ENCODE assay signal across 21 mouse cellular contexts in genomic region chr1:60810821-60811220, GRCm38 (mm10).
DNase-seq lines count a peak whose midpoint lies in the region; ATAC-seq and TF ChIP-seq lines count a peak whose summit lies in the region.
"Had no signal": no experiment of that assay in that cellular context is flagged by ENCODE, and none has a peak within 500 bp of the region (broad histone marks: within the 10 kb centered on the region; RNA-seq: fewer than 3 reads in every experiment).

No protein-coding gene starts in this region.

- H3K4me1 ChIP-seq in heart, adult 2 months (ENCODE audit: control insufficient read depth, insufficient read depth, low read length) = peaks cover 2% of the 10 kb centered on the region; the same call in 1 of the 2 replicates
- peaks cover 4% of the 10 kb centered on the region for H3K4me1 ChIP-seq in heart, embryonic 12.5 days (replicated peaks)
- H3K4me1 ChIP-seq in CH12.LX (ENCODE audit: control insufficient read depth in 1 of 2, insufficient read depth in 2 of 2) = peaks cover 6 to 55% of the 10 kb centered on the region in 2 experiments
- H3K4me1 ChIP-seq: forebrain, embryonic 10.5 days; forebrain, embryonic 13.5 days; hindbrain, embryonic 12.5 days; hindbrain, embryonic 15.5 days had no signal

- in situ Hi-C loops in CH12.LX (cut with MboI; ENCODE audit: low pct_ligation_motif_present, low pct_unique_long_range_greater_than_20kb, low sequenced_read_pairs) = loop anchor here (25.0 kb wide), 1 partner anchor 249 kb away; the partner anchor contains the start of gene Raph1

- TF ChIP-seq POLR2A in heart, adult 2 months (IDR thresholded peaks at IDR 0.05; ENCODE audit: insufficient read depth, low read depth, low read length) = no peak
- no peak for TF ChIP-seq POLR2A in CH12.LX (IDR thresholded peaks at IDR 0.05; ENCODE audit: low read depth, low read length)

- TF ChIP-seq EP300 in heart, adult 2 months (IDR thresholded peaks at IDR 0.05; ENCODE audit: insufficient read depth, low read depth, low read length) = no peak
- no peak for TF ChIP-seq EP300 in CH12.LX (IDR thresholded peaks at IDR 0.05; ENCODE audit: low read length)

- no peak overlapping the region for H3K4me3 ChIP-seq in gastrocnemius, adult 2 months
- H3K4me3 ChIP-seq in heart, adult 2 months = no peak overlapping the region
- H3K4me3 ChIP-seq in heart, embryonic 12.5 days = no peak overlapping the region
- peak overlapping the region in 1 of 3 experiments; percentile 12 for H3K4me3 ChIP-seq in CH12.LX (replicated peaks in 1 of 3; ENCODE audit: low read depth in 2 of 3, low read length in 2 of 3, poor library complexity in 1 of 3)
- H3K4me3 ChIP-seq: forebrain, embryonic 10.5 days; forebrain, embryonic 13.5 days; heart, embryonic 10.5 days; hindbrain, embryonic 12.5 days; hindbrain, embryonic 15.5 days had no signal

- H3K27ac ChIP-seq in gastrocnemius, adult 2 months = peak overlapping the region; percentile 41; the same call in 1 of the 2 replicates
- H3K27ac ChIP-seq in heart, adult 2 months = peak overlapping the region; percentile 79
- H3K27ac ChIP-seq in heart, embryonic 12.5 days (ENCODE audit: poor library complexity, severe bottlenecking) = no peak overlapping the region
- H3K27ac ChIP-seq in CH12.LX (ENCODE audit: insufficient read depth, low read depth) = peak overlapping the region; percentile 70
- H3K27ac ChIP-seq: forebrain, embryonic 10.5 days; forebrain, embryonic 13.5 days; heart, embryonic 10.5 days; hindbrain, embryonic 12.5 days; hindbrain, embryonic 15.5 days had no signal

- intact Hi-C loops in gastrocnemius, adult 2 months (cut with DNase I) = no loop called here
- intact Hi-C loops in heart, adult 2 months (cut with DNase I) = loop anchor here (5.0 kb wide), 3 partner anchors 34 to 329 kb away; no protein-coding TSS in a partner anchor

- peaks cover 2% of the 10 kb centered on the region; the same call in 1 of the 2 replicates for H3K36me3 ChIP-seq in heart, adult 2 months (ENCODE audit: control insufficient read depth, insufficient read depth, low read length)
- no peaks in the 10 kb centered on the region for H3K36me3 ChIP-seq in heart, embryonic 12.5 days
- H3K36me3 ChIP-seq in CH12.LX (replicated peaks in 1 of 2; ENCODE audit: control insufficient read depth in 1 of 2, insufficient read depth in 1 of 2, low read length in 1 of 2) = peaks cover 0 to 8% of the 10 kb centered on the region in 2 experiments
- H3K36me3 ChIP-seq: forebrain, embryonic 10.5 days; G1E; heart, embryonic 10.5 days; hindbrain, embryonic 12.5 days; hindbrain, embryonic 15.5 days had no signal

- no peak overlapping the region for H3K9ac ChIP-seq in heart, adult 2 months (ENCODE audit: low read depth, low read length)
- H3K9ac ChIP-seq in heart, embryonic 12.5 days = no peak overlapping the region
- H3K9ac ChIP-seq in CH12.LX (ENCODE audit: insufficient read depth, low read depth) = peak overlapping the region; percentile 78
- H3K9ac ChIP-seq: forebrain, embryonic 13.5 days; hindbrain, embryonic 12.5 days; hindbrain, embryonic 15.5 days had no signal

- TF ChIP-seq CTCF in gastrocnemius, adult 2 months (IDR thresholded peaks at IDR 0.05) = no peak
- TF ChIP-seq CTCF in heart, adult 2 months (IDR thresholded peaks at IDR 0.05) = no peak
- TF ChIP-seq CTCF in CH12.LX (conservative IDR thresholded peaks at IDR 0.05 in 1 of 2, IDR thresholded peaks at IDR 0.05 in 1 of 2; ENCODE audit: low read depth in 2 of 2, low read length in 2 of 2) = no peak

- DNase-seq in gastrocnemius, adult 2 months = no peak
- no peak for DNase-seq in gastrocnemius, postnatal 4 days (ENCODE audit: low spot score in 2 of 2)
- DNase-seq in heart, adult 2 months = no peak
- DNase-seq in CH12.LX (ENCODE audit: extremely low read depth) (no peak), MN1 (ENCODE audit: low spot score) (no peak)
- DNase-seq: adrenal gland, adult 8-10 months; adrenal gland, postnatal 25 days; cerebellum, adult 18-20 months; cerebellum, adult 9-10 months; cerebellum, postnatal 14 days; gastrocnemius, postnatal 14 days; kidney, adult 2 months had no signal

- H3K27me3 ChIP-seq in heart, adult 2 months (ENCODE audit: control insufficient read depth, insufficient read depth, low read length) = no peaks in the 10 kb centered on the region
- H3K27me3 ChIP-seq in heart, embryonic 12.5 days (replicated peaks) = no peaks in the 10 kb centered on the region
- no peaks in the 10 kb centered on the region for H3K27me3 ChIP-seq in CH12.LX (replicated peaks)
- H3K27me3 ChIP-seq: forebrain, embryonic 13.5 days; hindbrain, embryonic 12.5 days; hindbrain, embryonic 15.5 days had no signal

- ATAC-seq in heart, embryonic 12.5 days (ENCODE audit: insufficient number of reproducible peaks, low FRiP score) = no peak
- ATAC-seq: forebrain, embryonic 13.5 days; forebrain, embryonic 16.5 days; intestine, postnatal 0 days had no signal

- H3K79me2 ChIP-seq in heart, adult 2 months (replicated peaks; ENCODE audit: control insufficient read depth, insufficient read depth, low read length) = no peaks in the 10 kb centered on the region
- H3K79me2 ChIP-seq in CH12.LX (replicated peaks; ENCODE audit: control insufficient read depth, extremely low read depth, insufficient read depth, poor library complexity, severe bottlenecking) = peaks cover 58% of the 10 kb centered on the region

- no peaks in the 10 kb centered on the region for H3K9me3 ChIP-seq in heart, embryonic 12.5 days (replicated peaks)
- no peaks in the 10 kb centered on the region for H3K9me3 ChIP-seq in CH12.LX (replicated peaks; ENCODE audit: low read length)
- H3K9me3 ChIP-seq: forebrain, embryonic 10.5 days; forebrain, embryonic 13.5 days; G1E; heart, embryonic 10.5 days; hindbrain, embryonic 12.5 days; hindbrain, embryonic 15.5 days had no signal

- dilution Hi-C loops in CH12.LX (cut with MboI; ENCODE audit: extremely low pct_ligation_motif_present, extremely low pct_unique_long_range_greater_than_20kb, low sequenced_read_pairs) = no loop called here

- no peak overlapping the region for H3K4me2 ChIP-seq in heart, embryonic 12.5 days
- H3K4me2 ChIP-seq in CH12.LX (ENCODE audit: insufficient read depth, low read depth, poor library complexity, severe bottlenecking) = peak overlapping the region; percentile 96
- H3K4me2 ChIP-seq: forebrain, embryonic 13.5 days; hindbrain, embryonic 12.5 days; hindbrain, embryonic 15.5 days had no signal

- no peak for TF ChIP-seq RAD21 in CH12.LX (IDR thresholded peaks at IDR 0.05; ENCODE audit: low read depth, low read length)

TF ChIP-seq in CH12.LX, 34 proteins besides CTCF, POLR2A, EP300 and RAD21:
- TF ChIP-seq KAT2A (IDR thresholded peaks at IDR 0.05; ENCODE audit: insufficient replicate concordance, low read length) (no peak), ZC3H11A (IDR thresholded peaks at IDR 0.05; ENCODE audit: low read depth, low read length) (no peak), TCF12 (IDR thresholded peaks at IDR 0.05; ENCODE audit: low read depth, low read length) (no peak), RCOR1 (conservative IDR thresholded peaks at IDR 0.05; ENCODE audit: low read depth, low read length) (no peak), TBP (conservative IDR thresholded peaks at IDR 0.05; ENCODE audit: low read depth, low read length) (no peak), IRF4 (IDR thresholded peaks at IDR 0.05; ENCODE audit: low read depth, low read length) (no peak), UBTF (IDR thresholded peaks at IDR 0.05; ENCODE audit: low read depth, low read length) (no peak), MAX (IDR thresholded peaks at IDR 0.05; ENCODE audit: low read length) (no peak), JUN (IDR thresholded peaks at IDR 0.05; ENCODE audit: insufficient read depth, low read depth, low read length) (no peak), HCFC1 (IDR thresholded peaks at IDR 0.05; ENCODE audit: low read depth, low read length) (no peak), BHLHE40 (IDR thresholded peaks at IDR 0.05; ENCODE audit: low read depth, low read length) (no peak), ELF1 (IDR thresholded peaks at IDR 0.05; ENCODE audit: low read depth, low read length) (no peak), USF2 (conservative IDR thresholded peaks at IDR 0.05; ENCODE audit: low read depth, low read length) (no peak), USF1 (IDR thresholded peaks at IDR 0.05; ENCODE audit: low read depth, low read length) (no peak), NELFE (IDR thresholded peaks at IDR 0.05; ENCODE audit: low read depth, low read length) (no peak), MXI1 (IDR thresholded peaks at IDR 0.05; ENCODE audit: low read depth, low read length) (no peak), MEF2A (IDR thresholded peaks at IDR 0.05; ENCODE audit: borderline replicate concordance, low read depth, low read length) (no peak), MAFK (IDR thresholded peaks at IDR 0.05; ENCODE audit: insufficient replicate concordance, low read length) (no peak), CHD1 (IDR thresholded peaks at IDR 0.05; ENCODE audit: low read depth, low read length) (no peak), MYC (IDR thresholded peaks at IDR 0.05; ENCODE audit: low read depth, low read length) (no peak)
